Mouse (Mus musculus): ENCODE measurements around the gene Krtdap. TPM values are rescaled to one million over a fixed set of nuclear protein-coding genes. Genes with fewer than 3 reads are reported as not detected.

The Krtdap gene
- polyA plus RNA-seq, 1 experiment: not detected

DNA sequence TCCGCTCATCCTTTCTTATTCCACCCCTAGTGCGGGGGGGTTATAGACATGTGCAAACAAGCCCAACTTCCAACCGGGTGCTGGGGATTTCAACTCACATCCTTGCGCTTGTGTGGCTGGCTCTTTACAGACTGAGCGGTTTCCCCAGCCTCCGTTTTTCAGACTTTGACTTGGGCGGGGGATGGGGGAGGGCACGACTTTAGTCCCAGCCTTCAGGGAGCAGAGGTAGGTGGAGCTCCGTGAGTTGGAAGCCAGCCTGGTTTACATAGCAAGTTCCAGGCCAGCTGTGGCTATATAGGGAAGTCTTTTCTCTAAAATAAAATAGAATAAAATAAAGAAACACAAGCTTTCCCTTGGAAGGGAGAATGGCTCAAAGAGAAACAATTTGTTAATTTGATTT lies 4.2 kb downstream of the Krtdap start:
- no peak for TF ChIP-seq MYOD1 (IDR thresholded peaks at IDR 0.05; ENCODE audit: control insufficient read depth, insufficient read length, low read depth)
- no peak for TF ChIP-seq MAX (IDR thresholded peaks at IDR 0.05)
- TF ChIP-seq MYOG (IDR thresholded peaks at IDR 0.05; ENCODE audit: control insufficient read depth, extremely low read depth, insufficient read length): no peak
- no peak for TF ChIP-seq CTCF (IDR thresholded peaks at IDR 0.05; ENCODE audit: control insufficient read depth, insufficient read depth, insufficient read length)
- no peak for TF ChIP-seq CEBPB (IDR thresholded peaks at IDR 0.05; ENCODE audit: low read depth)
- TF ChIP-seq USF1 (IDR thresholded peaks at IDR 0.05; ENCODE audit: low read depth): no peak
- TF ChIP-seq FOSL1 (IDR thresholded peaks at IDR 0.05; ENCODE audit: insufficient read depth, low read length, poor library complexity, severe bottlenecking): no peak
- no peak overlapping the region for H3K4me3 ChIP-seq (ENCODE audit: insufficient read depth, poor library complexity, severe bottlenecking)
- no peaks in the 10 kb centered on the region for H3K79me3 ChIP-seq (ENCODE audit: low read depth)
- no peak overlapping the region for H3ac ChIP-seq (ENCODE audit: control insufficient read depth, insufficient read length, low read depth)
- H3K36me3 ChIP-seq (ENCODE audit: control insufficient read depth, insufficient read depth): no peaks in the 10 kb centered on the region
- H3K27me3 ChIP-seq (ENCODE audit: control insufficient read depth, insufficient read depth, insufficient read length): peaks cover 8% of the 10 kb centered on the region
- H3K79me2 ChIP-seq (ENCODE audit: control insufficient read depth, insufficient read depth): no peaks in the 10 kb centered on the region

DNA sequence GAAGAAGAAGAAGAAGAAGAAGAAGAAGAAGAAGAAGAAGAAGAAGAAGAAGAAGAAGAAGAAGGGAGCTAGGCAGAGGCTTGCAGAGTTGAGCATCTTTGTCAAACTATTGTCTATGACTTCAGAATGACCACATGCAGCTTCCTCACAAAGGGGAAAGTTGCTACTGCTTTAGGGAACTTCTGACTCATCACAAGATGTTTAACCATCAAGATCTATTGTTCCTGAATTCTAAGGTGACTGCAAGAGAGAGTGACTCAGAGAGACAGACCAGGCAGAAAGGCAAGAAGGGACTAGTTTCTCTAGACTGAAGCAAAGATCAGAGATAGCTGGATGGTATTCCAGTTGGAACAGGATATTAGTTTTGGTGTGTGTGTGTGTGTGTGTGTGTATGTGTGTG lies 7.2 kb downstream of the Krtdap start:
- Histone ChIP-seq H3K79me3 (ENCODE audit: low read depth) (no peaks in the 10 kb centered on the region), H3K4me3 (ENCODE audit: insufficient read depth, poor library complexity, severe bottlenecking) (no peak overlapping the region)
- TF ChIP-seq MYOG (IDR thresholded peaks at IDR 0.05; ENCODE audit: control insufficient read depth, extremely low read depth, insufficient read length): no peak
- TF ChIP-seq CTCF (IDR thresholded peaks at IDR 0.05; ENCODE audit: control insufficient read depth, insufficient read depth, insufficient read length): no peak
- TF ChIP-seq MYOD1 (IDR thresholded peaks at IDR 0.05; ENCODE audit: control insufficient read depth, insufficient read length, low read depth): no peak

DNA sequence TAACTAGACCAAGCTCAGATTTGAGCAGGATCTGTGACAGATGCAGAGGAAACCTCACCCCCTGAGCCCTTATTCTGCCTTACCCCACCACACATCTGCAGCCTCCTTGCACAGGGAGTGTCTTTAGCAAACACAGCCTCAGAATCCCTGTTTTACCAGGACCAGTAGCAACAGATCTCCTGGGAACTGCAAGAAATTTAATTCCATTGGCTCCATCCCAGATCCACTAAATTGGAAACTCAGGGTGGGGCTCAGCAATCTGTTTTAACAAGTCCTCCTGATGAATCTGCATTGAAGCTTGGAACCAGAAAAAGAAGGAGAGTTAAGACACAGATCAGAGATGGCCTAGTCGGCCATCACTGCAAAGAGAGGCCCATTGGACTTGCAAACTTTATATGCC lies 9.1 kb downstream of the Krtdap start:
- H3K36me3 ChIP-seq (ENCODE audit: control insufficient read depth, insufficient read depth): no peaks in the 10 kb centered on the region
- no peaks in the 10 kb centered on the region for H3K79me3 ChIP-seq (ENCODE audit: low read depth)
- no peaks in the 10 kb centered on the region for H3K27me3 ChIP-seq (ENCODE audit: control insufficient read depth, insufficient read depth, insufficient read length)
- no peak overlapping the region for H3ac ChIP-seq (ENCODE audit: control insufficient read depth, insufficient read length, low read depth)
- no peaks in the 10 kb centered on the region for H3K79me2 ChIP-seq (ENCODE audit: control insufficient read depth, insufficient read depth)
- H3K4me3 ChIP-seq (ENCODE audit: insufficient read depth, poor library complexity, severe bottlenecking): no peak overlapping the region
- TF ChIP-seq MYOG (IDR thresholded peaks at IDR 0.05; ENCODE audit: control insufficient read depth, extremely low read depth, insufficient read length) (no peak), FOSL1 (IDR thresholded peaks at IDR 0.05; ENCODE audit: insufficient read depth, low read length, poor library complexity, severe bottlenecking) (no peak), CTCF (IDR thresholded peaks at IDR 0.05; ENCODE audit: control insufficient read depth, insufficient read depth, insufficient read length) (no peak), MAX (IDR thresholded peaks at IDR 0.05) (no peak), CEBPB (IDR thresholded peaks at IDR 0.05; ENCODE audit: low read depth) (no peak), USF1 (IDR thresholded peaks at IDR 0.05; ENCODE audit: low read depth) (no peak), MYOD1 (IDR thresholded peaks at IDR 0.05; ENCODE audit: control insufficient read depth, insufficient read length, low read depth) (no peak)

More for the DNA sequence above, 7.2 kb downstream of the Krtdap start:
- H3K79me2 ChIP-seq (ENCODE audit: control insufficient read depth, insufficient read depth): no peaks in the 10 kb centered on the region
- no peaks in the 10 kb centered on the region for H3K27me3 ChIP-seq (ENCODE audit: control insufficient read depth, insufficient read depth, insufficient read length)
- no peak overlapping the region for H3ac ChIP-seq (ENCODE audit: control insufficient read depth, insufficient read length, low read depth)
- no peaks in the 10 kb centered on the region for H3K36me3 ChIP-seq (ENCODE audit: control insufficient read depth, insufficient read depth)

DNA sequence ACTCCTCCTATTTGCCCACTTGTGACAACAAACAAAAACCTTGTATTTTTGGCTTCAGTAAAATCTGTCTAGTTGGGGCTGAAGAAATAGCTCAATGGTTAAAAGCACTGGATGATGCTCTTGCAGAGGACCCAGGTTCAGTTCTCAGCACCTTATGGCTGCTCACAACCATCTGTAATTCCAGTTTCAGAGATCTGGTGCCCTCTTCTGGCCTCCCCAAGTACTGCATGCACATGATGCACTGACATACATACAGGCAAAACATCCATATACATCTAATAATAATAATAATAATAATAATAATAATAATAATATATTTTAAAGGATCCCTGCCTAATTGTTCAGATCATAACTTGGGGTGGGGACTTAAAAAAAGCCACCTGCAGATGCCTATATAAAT lies 13.0 kb downstream of the Krtdap start:
- TF ChIP-seq CEBPB (IDR thresholded peaks at IDR 0.05; ENCODE audit: low read depth) (no peak), FOSL1 (IDR thresholded peaks at IDR 0.05; ENCODE audit: insufficient read depth, low read length, poor library complexity, severe bottlenecking) (no peak), CTCF (IDR thresholded peaks at IDR 0.05; ENCODE audit: control insufficient read depth, insufficient read depth, insufficient read length) (no peak), USF1 (IDR thresholded peaks at IDR 0.05; ENCODE audit: low read depth) (no peak), MAX (IDR thresholded peaks at IDR 0.05) (no peak), MYOG (IDR thresholded peaks at IDR 0.05; ENCODE audit: control insufficient read depth, extremely low read depth, insufficient read length) (no peak), MYOD1 (IDR thresholded peaks at IDR 0.05; ENCODE audit: control insufficient read depth, insufficient read length, low read depth) (no peak)
- Histone ChIP-seq H3K36me3 (ENCODE audit: control insufficient read depth, insufficient read depth) (no peaks in the 10 kb centered on the region), H3K4me3 (ENCODE audit: insufficient read depth, poor library complexity, severe bottlenecking) (no peak overlapping the region), H3K79me2 (ENCODE audit: control insufficient read depth, insufficient read depth) (no peaks in the 10 kb centered on the region), H3ac (ENCODE audit: control insufficient read depth, insufficient read length, low read depth) (no peak overlapping the region), H3K27me3 (ENCODE audit: control insufficient read depth, insufficient read depth, insufficient read length) (no peaks in the 10 kb centered on the region), H3K79me3 (ENCODE audit: low read depth) (no peaks in the 10 kb centered on the region)

DNA sequence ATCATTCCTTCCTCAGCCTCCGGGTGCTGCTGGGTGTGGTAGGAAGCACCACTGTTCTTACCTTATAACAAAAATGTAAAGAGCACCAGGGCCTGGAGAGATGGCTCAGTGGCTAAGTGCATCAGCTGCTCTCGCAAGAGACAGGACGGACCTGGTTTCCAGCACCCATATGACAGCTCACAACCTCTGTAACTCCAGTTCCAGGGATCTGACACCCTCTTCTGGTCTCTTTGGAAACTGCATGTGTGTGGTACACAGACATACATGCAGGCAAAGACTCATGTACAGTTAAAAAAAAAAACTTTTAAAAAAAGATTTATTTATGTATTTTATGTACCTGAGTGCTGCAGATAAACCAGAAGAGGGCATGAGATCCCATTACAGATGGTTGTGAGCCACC lies 15.6 kb downstream of the Krtdap start:
- Histone ChIP-seq H3K4me3 (ENCODE audit: insufficient read depth, poor library complexity, severe bottlenecking) (no peak overlapping the region), H3K36me3 (ENCODE audit: control insufficient read depth, insufficient read depth) (no peaks in the 10 kb centered on the region), H3K79me2 (ENCODE audit: control insufficient read depth, insufficient read depth) (no peaks in the 10 kb centered on the region), H3K79me3 (ENCODE audit: low read depth) (no peaks in the 10 kb centered on the region), H3ac (ENCODE audit: control insufficient read depth, insufficient read length, low read depth) (no peak overlapping the region), H3K27me3 (ENCODE audit: control insufficient read depth, insufficient read depth, insufficient read length) (no peaks in the 10 kb centered on the region)
- no peak for TF ChIP-seq CEBPB (IDR thresholded peaks at IDR 0.05; ENCODE audit: low read depth)
- no peak for TF ChIP-seq CTCF (IDR thresholded peaks at IDR 0.05; ENCODE audit: control insufficient read depth, insufficient read depth, insufficient read length)
- TF ChIP-seq MAX (IDR thresholded peaks at IDR 0.05): no peak
- no peak for TF ChIP-seq USF1 (IDR thresholded peaks at IDR 0.05; ENCODE audit: low read depth)
- no peak for TF ChIP-seq MYOG (IDR thresholded peaks at IDR 0.05; ENCODE audit: control insufficient read depth, extremely low read depth, insufficient read length)
- no peak for TF ChIP-seq FOSL1 (IDR thresholded peaks at IDR 0.05; ENCODE audit: insufficient read depth, low read length, poor library complexity, severe bottlenecking)
- TF ChIP-seq MYOD1 (IDR thresholded peaks at IDR 0.05; ENCODE audit: control insufficient read depth, insufficient read length, low read depth): no peak

DNA sequence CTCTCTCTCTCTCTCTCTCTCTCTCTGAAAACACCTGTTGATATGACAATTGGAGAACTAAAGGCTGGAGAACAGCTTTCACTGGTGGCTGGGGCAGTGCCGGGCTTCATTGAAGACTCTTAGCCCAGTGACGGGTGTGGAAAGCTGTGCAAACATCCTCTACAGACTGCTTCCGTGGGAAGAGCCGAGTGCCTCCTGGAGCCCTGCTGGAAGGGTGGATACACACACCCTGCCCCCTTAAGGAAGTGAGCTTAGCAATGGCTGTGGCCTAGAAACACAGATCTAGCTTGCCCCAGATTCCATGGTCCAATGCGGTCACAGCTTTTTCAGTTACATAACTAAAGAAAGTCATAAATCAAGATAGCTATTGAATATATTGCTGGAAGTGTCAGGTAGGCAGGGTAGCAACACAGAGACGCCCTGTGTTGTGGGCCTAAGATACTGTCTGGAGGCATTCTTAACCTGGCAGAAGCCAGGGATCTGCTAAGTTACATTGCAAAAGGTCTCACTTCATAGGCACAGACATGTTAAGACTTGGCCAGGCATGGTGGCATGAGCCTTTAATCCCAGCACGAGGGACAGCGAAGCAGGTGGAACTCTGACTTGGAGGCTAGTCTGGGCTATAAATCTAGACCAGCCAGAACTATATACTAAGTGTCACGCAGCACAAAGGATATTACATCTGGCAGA lies 16.5 kb downstream of the Krtdap start:
- no peak for TF ChIP-seq CTCF (IDR thresholded peaks at IDR 0.05; ENCODE audit: control insufficient read depth, insufficient read depth, insufficient read length)
- TF ChIP-seq FOSL1 (IDR thresholded peaks at IDR 0.05; ENCODE audit: insufficient read depth, low read length, poor library complexity, severe bottlenecking): no peak
- TF ChIP-seq MYOD1 (IDR thresholded peaks at IDR 0.05; ENCODE audit: control insufficient read depth, insufficient read length, low read depth): no peak
- TF ChIP-seq MAX (IDR thresholded peaks at IDR 0.05): no peak
- no peak for TF ChIP-seq MYOG (IDR thresholded peaks at IDR 0.05; ENCODE audit: control insufficient read depth, extremely low read depth, insufficient read length)
- TF ChIP-seq CEBPB (IDR thresholded peaks at IDR 0.05; ENCODE audit: low read depth): no peak
- no peak for TF ChIP-seq USF1 (IDR thresholded peaks at IDR 0.05; ENCODE audit: low read depth)
- no peaks in the 10 kb centered on the region for H3K36me3 ChIP-seq (ENCODE audit: control insufficient read depth, insufficient read depth)

More for the DNA sequence above, 16.5 kb downstream of the Krtdap start:
- H3K4me3 ChIP-seq (ENCODE audit: insufficient read depth, poor library complexity, severe bottlenecking): no peak overlapping the region
- no peak overlapping the region for H3ac ChIP-seq (ENCODE audit: control insufficient read depth, insufficient read length, low read depth)
- H3K27me3 ChIP-seq (ENCODE audit: control insufficient read depth, insufficient read depth, insufficient read length): no peaks in the 10 kb centered on the region
- H3K79me3 ChIP-seq (ENCODE audit: low read depth): no peaks in the 10 kb centered on the region
- H3K79me2 ChIP-seq (ENCODE audit: control insufficient read depth, insufficient read depth): no peaks in the 10 kb centered on the region

Data from C2C12 (cell line).